ENCODE assay signal across 8 mouse cellular contexts in the genomic region with DNA sequence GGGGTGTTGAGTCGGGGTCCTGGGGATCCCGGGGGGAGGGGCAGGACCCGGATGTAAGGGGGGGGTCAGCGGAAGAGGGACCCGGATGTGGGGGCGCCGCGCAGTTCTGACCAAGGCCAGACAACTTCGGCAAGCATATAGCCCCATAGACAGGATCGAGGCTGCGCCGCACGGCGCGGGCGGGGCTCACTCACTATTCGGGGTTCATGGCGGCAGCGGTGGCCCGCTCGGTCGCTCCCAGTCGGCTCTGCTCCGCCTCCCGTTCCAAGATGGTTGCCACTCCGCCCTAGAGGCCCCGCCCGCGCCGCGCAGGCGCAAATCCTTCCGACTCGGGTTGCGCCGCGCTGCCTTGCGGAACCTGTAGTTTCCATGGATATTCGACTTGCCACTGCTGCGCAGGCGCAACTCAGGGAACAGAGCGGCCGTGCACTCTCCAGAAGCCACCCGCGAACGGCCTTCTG. TPM values are rescaled to one million over a fixed set of nuclear protein-coding genes. Genes with fewer than 3 reads are reported as not detected.
A peak's percentile ranks its signal among the peaks of the same experiment; 100 is the strongest.
DNase-seq lines count a peak whose midpoint lies in the region; ATAC-seq lines count a peak whose summit lies in the region.

Gene Rab1b, minus strand, starts transcription at position 342 of the 461 bp plus-strand sequence.

- H3K9me3 ChIP-seq in heart, embryonic 10.5 days: no peaks in the 10 kb centered on the region
- H3K9me3 ChIP-seq in kidney, embryonic 15.5 days (replicated peaks): no peaks in the 10 kb centered on the region

- peak within 1 kb of the TSS; percentile 88 for H3K9ac ChIP-seq in kidney, embryonic 15.5 days

- peaks cover 76% of the 10 kb centered on the region for H3K36me3 ChIP-seq in heart, embryonic 10.5 days
- H3K36me3 ChIP-seq in kidney, embryonic 15.5 days: peaks cover 63% of the 10 kb centered on the region

- peak within 1 kb of the TSS; percentile 84 for H3K4me2 ChIP-seq in kidney, embryonic 15.5 days

- ATAC-seq in erythroblast, adult 5-6 weeks (replicated peaks; ENCODE audit: low FRiP score, poor library complexity, severe bottlenecking): peak; percentile 93
- peak; percentile 93 for ATAC-seq in kidney, embryonic 15.5 days (replicated peaks; ENCODE audit: low FRiP score)
- peak; percentile 88 for ATAC-seq in monocyte, adult 5-6 weeks (replicated peaks; ENCODE audit: insufficient number of reproducible peaks, low FRiP score, low TSS enrichment, poor library complexity, severe bottlenecking)

- peaks cover 37% of the 10 kb centered on the region for H3K4me1 ChIP-seq in heart, embryonic 10.5 days
- H3K4me1 ChIP-seq in kidney, embryonic 15.5 days: peaks cover 39% of the 10 kb centered on the region

- peak; percentile 97 to 98 for DNase-seq in B cell, adult 2 months
- peak; percentile 99 for DNase-seq in brain, adult 2 months (ENCODE audit: low read depth, low spot score)
- peak; percentile 99 for DNase-seq in heart, embryonic 10.5 days (ENCODE audit: low spot score)
- DNase-seq in liver: peak; percentile 99
- peak; percentile 99 for DNase-seq in spleen, postnatal 4 days (ENCODE audit: low spot score in 2 of 2)

- under 1% methylated on average over 45 of the region's 46 CpGs for WGBS in heart, embryonic 10.5 days
- WGBS in kidney, embryonic 15.5 days: under 1% methylated on average over 46 of the region's 46 CpGs

- peak within 1 kb of the TSS; percentile 90 for H3K4me3 ChIP-seq in heart, embryonic 10.5 days
- H3K4me3 ChIP-seq in kidney, embryonic 15.5 days (replicated peaks): peak within 1 kb of the TSS; percentile 75

- no peaks in the 10 kb centered on the region for H3K27me3 ChIP-seq in heart, embryonic 10.5 days (ENCODE audit: insufficient read depth, poor library complexity, severe bottlenecking)
- no peaks in the 10 kb centered on the region for H3K27me3 ChIP-seq in kidney, embryonic 15.5 days

- peak within 1 kb of the TSS; percentile 98 for H3K27ac ChIP-seq in heart, embryonic 10.5 days
- peak within 1 kb of the TSS; percentile 95 for H3K27ac ChIP-seq in kidney, embryonic 15.5 days

RNA-seq across cellular contexts. Expression of gene Rab1b, which starts in this region (rescaled TPM):
- total RNA-seq in erythroblast, adult 5-6 weeks (2015; ENCODE audit: low replicate concordance): 14.4 and 23.6 TPM in 2 replicates
- total RNA-seq in erythroblast, adult 5-6 weeks (2017; ENCODE audit: low replicate concordance): 19.4 and 22.9 TPM in 2 replicates
- 261 and 263 TPM in 2 replicates for polyA plus RNA-seq in heart, embryonic 10.5 days (2016; fragmentation: Nextera tagmentation; extraction: Ambion mirVana)
- 268 and 290 TPM in 2 replicates for polyA plus RNA-seq in kidney, embryonic 15.5 days (2015; fragmentation: Nextera tagmentation; extraction: Ambion mirVana)
- 87.3 to 123 TPM (median 101 TPM) in 3 replicates for total RNA-seq in monocyte, adult 5-6 weeks (2017)

Comparison
In these comparisons a context has a peak if more than half of its experiments do, and no peak if none do; other contexts are left out.
1. Peak in every context shown above with its lines: DNase-seq, ATAC-seq, H3K4me3 ChIP-seq and H3K27ac ChIP-seq.